Mouse (Mus musculus) stomach, embryonic 15.5 days (tissue): ENCODE data around the gene Tapbp. TPM values are rescaled to one million over a fixed set of nuclear protein-coding genes. Genes with fewer than 3 reads are reported as not detected.
"Not testable (repeated sequence)": the region's sequence is repeated elsewhere in the genome, so short reads cannot be mapped to it uniquely, and the experiment has no call there.

Experiments
- ATAC-seq: fragments of 200-750 bp; cut with Nextera tagmentation; 2 replicates; pipeline ENCODE4 v1.8.0; 2017; ENCODE audit warnings: low read depth, moderate number of reproducible peaks, moderate TSS enrichment; ENCODE audit not compliant: insufficient read depth, low FRiP score
- H3K27ac ChIP-seq: fragments of 300-500 bp; sonication (generic); 2 replicates; pipeline ENCODE4 v1.5.1; 2015; ENCODE audit warnings: mild to moderate bottlenecking, inconsistent platforms
- H3K27me3 ChIP-seq: fragments of 300-500 bp; sonication (generic); replicated peaks from 2 replicates; pipeline ENCODE4 v1.6.1; 2015; ENCODE audit warnings: inconsistent platforms
- H3K36me3 ChIP-seq: fragments of 300-500 bp; sonication (generic); 2 replicates; pipeline ENCODE4 v1.6.1; 2015; ENCODE audit warnings: inconsistent platforms
- H3K4me1 ChIP-seq: fragments of 300-500 bp; sonication (generic); 2 replicates; pipeline ENCODE4 v1.6.1; 2015; ENCODE audit warnings: inconsistent platforms
- H3K4me2 ChIP-seq: fragments of 300-500 bp; sonication (generic); 2 replicates; pipeline ENCODE4 v1.6.1; 2015; ENCODE audit warnings: mild to moderate bottlenecking, inconsistent platforms
- H3K4me3 ChIP-seq: fragments of 300-500 bp; sonication (generic); replicated peaks from 2 replicates; pipeline ENCODE4 v1.5.1; 2015; ENCODE audit warnings: inconsistent platforms
- H3K9ac ChIP-seq: fragments of 300-500 bp; sonication (generic); 2 replicates; pipeline ENCODE4 v1.6.1; 2015; ENCODE audit warnings: inconsistent platforms
- H3K9me3 ChIP-seq: fragments of 300-500 bp; sonication (generic); 2 replicates; pipeline ENCODE4 v1.6.1; 2016; ENCODE audit warnings: inconsistent platforms
- WGBS: fragments of 180-500 bp; shearing (Covaris S2); methylation state at CpG from one replicate; pipeline ENCODE4 v1.1.7; 2015; 5-methylcytosine and 5-hydroxymethylcytosine counted together
- polyA plus RNA-seq: library from polyadenylated mRNA; unstranded; fragments of >200 nt; fragmentation: Nextera tagmentation; extraction: Ambion mirVana; gene quantifications from 2 replicates; pipeline ENCODE4 v1.2.1, GENCODE M21; 2015

The Tapbp gene
- polyA plus RNA-seq, 1 experiment from 2014 or later = 50.1 TPM

GRCm38 (mm10) chr17:33940206-33940805, 24.6 kb downstream of the Tapbp start, which contains the start of the genes Pfdn6 and Wdr46:
Gene Pfdn6, minus strand, starts transcription at chr17:33940343.
Gene Wdr46, plus strand, starts transcription at chr17:33940660.
- Histone ChIP-seq H3K4me1 (peaks cover 24% of the 10 kb centered on the region), H3K4me2 (peak within 1 kb of the TSS; percentile 94), H3K27me3 (no peaks in the 10 kb centered on the region), H3K4me3 (peak within 1 kb of the TSS; percentile 89), H3K9ac (peak within 1 kb of the TSS; percentile 82), H3K27ac (peak within 1 kb of the TSS; percentile 78), H3K9me3 (no peaks in the 10 kb centered on the region), H3K36me3 (peaks cover 31% of the 10 kb centered on the region)
- under 1% methylated on average over 36 of the region's 36 CpGs for WGBS
- ATAC-seq = peak; percentile 90

GRCm38 (mm10) chr17:33940981-33941380, 25.3 kb downstream of the Tapbp start:
- 2% methylated on average over 26 of the region's 26 CpGs for WGBS
- H3K27me3 ChIP-seq = no peaks in the 10 kb centered on the region
- H3K9ac ChIP-seq = peak overlapping the region; percentile 82
- ATAC-seq = no peak
- no peak overlapping the region for H3K27ac ChIP-seq
- peaks cover 24% of the 10 kb centered on the region for H3K4me1 ChIP-seq
- peaks cover 25% of the 10 kb centered on the region for H3K36me3 ChIP-seq
- H3K4me2 ChIP-seq = peak overlapping the region; percentile 94
- no peaks in the 10 kb centered on the region for H3K9me3 ChIP-seq
- peak overlapping the region; percentile 89 for H3K4me3 ChIP-seq

GRCm38 (mm10) chr17:33941381-33941780, 25.7 kb downstream of the Tapbp start:
- H3K9me3 ChIP-seq = no peaks in the 10 kb centered on the region
- peak overlapping the region; percentile 94 for H3K4me2 ChIP-seq
- ATAC-seq = no peak
- H3K4me1 ChIP-seq = peaks cover 24% of the 10 kb centered on the region
- 48% methylated on average over 19 of the region's 19 CpGs for WGBS
- no peak overlapping the region for H3K27ac ChIP-seq
- peak overlapping the region; percentile 89 for H3K4me3 ChIP-seq
- peak overlapping the region; percentile 82 for H3K9ac ChIP-seq
- no peaks in the 10 kb centered on the region for H3K27me3 ChIP-seq
- peaks cover 25% of the 10 kb centered on the region for H3K36me3 ChIP-seq

- Histone ChIP-seq H3K36me3 (peaks cover 17% of the 10 kb centered on the region), H3K27me3 (no peaks in the 10 kb centered on the region), H3K27ac (no peak overlapping the region), H3K4me2 (no peak overlapping the region), H3K9me3 (no peaks in the 10 kb centered on the region), H3K4me1 (peaks cover 24% of the 10 kb centered on the region), H3K4me3 (no peak overlapping the region), H3K9ac (no peak overlapping the region)
- 92% methylated on average over 15 of the region's 15 CpGs for WGBS
- no peak for ATAC-seq
These were observed 27.8 kb downstream of the Tapbp start for GRCm38 (mm10) chr17:33943454-33943853.

GRCm38 (mm10) chr17:33947430-33948089, 31.9 kb downstream of the Tapbp start:
- Histone ChIP-seq H3K36me3 (peaks cover 19% of the 10 kb centered on the region), H3K9me3 (no peaks in the 10 kb centered on the region), H3K27ac (no peak overlapping the region), H3K4me2 (no peak overlapping the region), H3K4me1 (peaks cover 24% of the 10 kb centered on the region), H3K4me3 (no peak overlapping the region), H3K27me3 (no peaks in the 10 kb centered on the region), H3K9ac (no peak overlapping the region)
- 84% methylated on average over 10 of the region's 10 CpGs for WGBS
- ATAC-seq = no peak

- Histone ChIP-seq H3K27ac (peak overlapping the region; percentile 4; the same call in 1 of the 2 replicates), H3K9me3 (no peaks in the 10 kb centered on the region), H3K4me2 (no peak overlapping the region), H3K9ac (no peak overlapping the region), H3K4me3 (no peak overlapping the region), H3K4me1 (peaks cover 31% of the 10 kb centered on the region), H3K36me3 (peaks cover 25% of the 10 kb centered on the region), H3K27me3 (no peaks in the 10 kb centered on the region)
- 85% methylated on average over 22 of the region's 22 CpGs for WGBS
- ATAC-seq = no peak
These were observed 32.6 kb downstream of the Tapbp start for GRCm38 (mm10) chr17:33948090-33948904.

GRCm38 (mm10) chr17:33948905-33949537, 33.3 kb downstream of the Tapbp start:
- Histone ChIP-seq H3K9ac (no peak overlapping the region), H3K36me3 (peaks cover 21% of the 10 kb centered on the region), H3K4me3 (no peak overlapping the region), H3K27me3 (no peaks in the 10 kb centered on the region), H3K4me1 (peaks cover 39% of the 10 kb centered on the region), H3K27ac (peak overlapping the region; percentile 26; the same call in 1 of the 2 replicates), H3K4me2 (no peak overlapping the region), H3K9me3 (no peaks in the 10 kb centered on the region)
- 0 out of 2 replicates have a peak, but pooled peaks have one; percentile 20 for ATAC-seq
- WGBS = 82% methylated on average over 19 of the region's 19 CpGs

- no peak for ATAC-seq
- Histone ChIP-seq H3K9me3 (no peaks in the 10 kb centered on the region), H3K4me2 (peak overlapping the region; percentile 88), H3K9ac (peak overlapping the region; percentile 18; the same call in 1 of the 2 replicates), H3K4me1 (peaks cover 44% of the 10 kb centered on the region), H3K27ac (peak overlapping the region; percentile 94), H3K36me3 (peaks cover 12% of the 10 kb centered on the region), H3K27me3 (no peaks in the 10 kb centered on the region), H3K4me3 (peak overlapping the region; percentile 48)
- WGBS = 73% methylated on average over 10 of the region's 10 CpGs
These were observed 34.5 kb downstream of the Tapbp start for GRCm38 (mm10) chr17:33950131-33950625.

- Histone ChIP-seq H3K9ac (peak within 1 kb of the TSS; percentile 18; the same call in 1 of the 2 replicates), H3K4me2 (peak within 1 kb of the TSS; percentile 88), H3K4me1 (peaks cover 44% of the 10 kb centered on the region), H3K4me3 (peak within 1 kb of the TSS; percentile 48), H3K27me3 (no peaks in the 10 kb centered on the region), H3K9me3 (no peaks in the 10 kb centered on the region), H3K27ac (peak within 1 kb of the TSS; percentile 94), H3K36me3 (peaks cover 12% of the 10 kb centered on the region)
- under 1% methylated on average over 45 of the region's 45 CpGs for WGBS
- peak; percentile 80 for ATAC-seq
These were observed 35.6 kb downstream of the Tapbp start, which contains the start of gene B3galt4 for GRCm38 (mm10) chr17:33951021-33951946. Gene B3galt4, minus strand, starts transcription at chr17:33951488.

- Histone ChIP-seq H3K36me3 (peaks cover 12% of the 10 kb centered on the region), H3K27ac (peak overlapping the region; percentile 94), H3K4me2 (peak overlapping the region; percentile 88), H3K4me3 (peak overlapping the region; percentile 48), H3K4me1 (peaks cover 48% of the 10 kb centered on the region)
- 74% methylated on average over 13 of the region's 13 CpGs for WGBS
- H3K27me3 ChIP-seq, H3K9ac ChIP-seq, H3K9me3 ChIP-seq, ATAC-seq: not testable (repeated sequence)
These were observed 36.3 kb downstream of the Tapbp start for GRCm38 (mm10) chr17:33952015-33952414.
